ENCODE assay signal across 7 mouse cellular contexts in the genomic region with DNA sequence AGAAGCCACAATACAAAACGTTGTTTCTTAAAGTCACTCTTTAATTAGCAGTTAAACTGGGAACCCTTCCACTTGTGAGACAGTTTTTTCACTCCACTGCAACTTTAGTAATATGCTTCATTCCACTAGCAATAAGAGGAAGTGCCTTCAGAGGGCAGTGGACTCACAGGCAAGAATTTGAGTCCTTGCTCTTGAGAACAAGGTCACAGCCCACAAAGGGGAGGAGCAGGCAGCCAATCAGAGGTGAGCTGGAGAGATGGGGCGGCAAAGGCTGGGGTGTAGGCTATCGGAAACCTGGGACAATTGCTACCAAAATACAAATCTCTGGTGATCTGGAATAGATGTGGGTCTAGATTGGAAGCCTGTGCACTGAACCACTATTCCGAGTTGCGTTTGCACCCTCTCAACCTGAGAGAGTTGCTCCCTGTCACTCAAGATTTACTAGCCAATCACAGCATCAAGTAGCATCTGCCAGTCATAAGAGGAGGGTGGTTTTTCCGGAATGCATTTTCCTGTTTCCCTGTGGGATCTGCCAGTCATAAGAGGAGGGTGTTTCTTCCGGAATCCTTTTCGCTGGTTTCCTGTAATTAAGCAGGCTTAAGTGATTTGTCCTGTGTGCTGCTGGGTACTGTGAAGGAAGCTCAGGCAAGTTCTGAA. TPM values are rescaled to one million over a fixed set of nuclear protein-coding genes. Genes with fewer than 3 reads are reported as not detected.
DNase-seq lines count a peak whose midpoint lies in the region; ATAC-seq and TF ChIP-seq lines count a peak whose summit lies in the region.
"Not testable (repeated sequence)": the region's sequence is repeated elsewhere in the genome, so short reads cannot be mapped to it uniquely, and the experiment has no call there.

No protein-coding gene starts in this region.

- not testable (repeated sequence) for TF ChIP-seq EP300 in heart, postnatal 0 days (IDR thresholded peaks at IDR 0.05; ENCODE audit: low read depth); lung, postnatal 0 days (IDR thresholded peaks at IDR 0.05)

- not testable (repeated sequence) for H3K9ac ChIP-seq in forebrain, embryonic 15.5 days (replicated peaks); heart, postnatal 0 days (replicated peaks; ENCODE audit: low read depth, low read length); intestine, embryonic 15.5 days; limb, embryonic 15.5 days; lung, postnatal 0 days (replicated peaks; ENCODE audit: low read depth)

- H3K4me3 ChIP-seq in forebrain, embryonic 15.5 days; heart, postnatal 0 days (ENCODE audit: low read depth, low read length); intestine, embryonic 15.5 days (replicated peaks); limb, embryonic 15.5 days; lung, postnatal 0 days (ENCODE audit: low read depth, low read length): not testable (repeated sequence)

- WGBS in forebrain, embryonic 15.5 days = no CpG with 5 or more reads among the region's 8 CpGs
- no CpG with 5 or more reads among the region's 8 CpGs for WGBS in heart, postnatal 0 days
- WGBS in intestine, embryonic 15.5 days = no CpG with 5 or more reads among the region's 8 CpGs
- WGBS in limb, embryonic 15.5 days = no CpG with 5 or more reads among the region's 8 CpGs
- no CpG with 5 or more reads among the region's 8 CpGs for WGBS in lung, postnatal 0 days

- ATAC-seq in common myeloid progenitor, adult 5-6 weeks (replicated peaks; ENCODE audit: low read depth, poor library complexity, severe bottlenecking) = peak; percentile 100
- ATAC-seq in forebrain, embryonic 15.5 days (replicated peaks) = peak; percentile 99
- ATAC-seq in heart, postnatal 0 days (ENCODE audit: insufficient read depth, low read depth) = peak; percentile 100
- ATAC-seq in intestine, embryonic 15.5 days = peak; percentile 100
- ATAC-seq in limb, embryonic 15.5 days (ENCODE audit: insufficient number of reproducible peaks, low FRiP score, low TSS enrichment, low read depth) = peak; percentile 82; the same call in 1 of the 2 replicates
- ATAC-seq in lung, postnatal 0 days = peak; percentile 100
- ATAC-seq in monocyte, adult 5-6 weeks (replicated peaks; ENCODE audit: insufficient number of reproducible peaks, low FRiP score, low TSS enrichment, poor library complexity, severe bottlenecking) = peak; percentile 95

- H3K27ac ChIP-seq in forebrain, embryonic 15.5 days (replicated peaks); heart, postnatal 0 days (ENCODE audit: low read depth); intestine, embryonic 15.5 days; limb, embryonic 15.5 days; lung, postnatal 0 days (ENCODE audit: low read length): not testable (repeated sequence)

- H3K36me3 ChIP-seq in forebrain, embryonic 15.5 days; heart, postnatal 0 days (replicated peaks; ENCODE audit: control insufficient read depth, insufficient read depth, low read length); intestine, embryonic 15.5 days; limb, embryonic 15.5 days; lung, postnatal 0 days (ENCODE audit: insufficient read depth, low read length): not testable (repeated sequence)

- H3K4me2 ChIP-seq in forebrain, embryonic 15.5 days (replicated peaks); heart, postnatal 0 days (ENCODE audit: low read depth, low read length); intestine, embryonic 15.5 days (replicated peaks); limb, embryonic 15.5 days; lung, postnatal 0 days (replicated peaks; ENCODE audit: low read depth, low read length): not testable (repeated sequence)

- not testable (repeated sequence) for H3K9me3 ChIP-seq in forebrain, embryonic 15.5 days; heart, postnatal 0 days (replicated peaks; ENCODE audit: control insufficient read depth, low read length); intestine, embryonic 15.5 days; limb, embryonic 15.5 days; lung, postnatal 0 days (ENCODE audit: low read length)

- not testable (repeated sequence) for H3K27me3 ChIP-seq in forebrain, embryonic 15.5 days; heart, postnatal 0 days (ENCODE audit: control insufficient read depth, insufficient read depth, low read length); intestine, embryonic 15.5 days (replicated peaks); limb, embryonic 15.5 days; lung, postnatal 0 days (replicated peaks; ENCODE audit: insufficient read depth, low read length)

- DNase-seq in heart, postnatal 0 days (ENCODE audit: low spot score); lung, postnatal 0 days (ENCODE audit: low spot score): not testable (repeated sequence)

- H3K4me1 ChIP-seq in forebrain, embryonic 15.5 days; heart, postnatal 0 days (ENCODE audit: control insufficient read depth, insufficient read depth); intestine, embryonic 15.5 days (replicated peaks); limb, embryonic 15.5 days; lung, postnatal 0 days (ENCODE audit: insufficient read depth, low read depth, low read length): not testable (repeated sequence)

- TF ChIP-seq CTCF in heart, postnatal 0 days (IDR thresholded peaks at IDR 0.05; ENCODE audit: low read depth); lung, postnatal 0 days (IDR thresholded peaks at IDR 0.05): not testable (repeated sequence)

RNA-seq across cellular contexts. Expression of gene Zfp97, which starts 57.7 kb away (rescaled TPM):
- total RNA-seq in common myeloid progenitor, adult 5-6 weeks (2017) = 10.9 and 12.2 TPM in 2 replicates
- 3.4 and 3.9 TPM in 2 replicates for polyA plus RNA-seq in forebrain, embryonic 15.5 days (2015; fragmentation: Nextera tagmentation; extraction: Ambion mirVana)
- total RNA-seq in heart, postnatal 0 days (2014; rRNA removed; ENCODE audit: low replicate concordance) = 2.7 and 8.5 TPM in 2 replicates
- polyA plus RNA-seq in heart, postnatal 0 days (2015; fragmentation: Nextera tagmentation; extraction: Ambion mirVana) = 6.6 and 9.7 TPM in 2 replicates
- polyA plus RNA-seq in intestine, embryonic 15.5 days (2015; fragmentation: Nextera tagmentation; extraction: Ambion mirVana) = 5.4 and 7.1 TPM in 2 replicates
- polyA plus RNA-seq in limb, embryonic 15.5 days (2015; fragmentation: Nextera tagmentation; extraction: Ambion mirVana) = 5.6 and 5.8 TPM in 2 replicates
- 4.4 and 4.5 TPM in 2 replicates for polyA plus RNA-seq in lung, postnatal 0 days (2015; fragmentation: Nextera tagmentation; extraction: Ambion mirVana)
- total RNA-seq in monocyte, adult 5-6 weeks (2017) = 7.5 to 15.4 TPM (median 13.4 TPM) in 3 replicates
